Mouse (Mus musculus): ENCODE measurements around the gene Mms22l.
"Not testable (repeated sequence)": the region's sequence is repeated elsewhere in the genome, so short reads cannot be mapped to it uniquely, and the experiment has no call there.

DNA sequence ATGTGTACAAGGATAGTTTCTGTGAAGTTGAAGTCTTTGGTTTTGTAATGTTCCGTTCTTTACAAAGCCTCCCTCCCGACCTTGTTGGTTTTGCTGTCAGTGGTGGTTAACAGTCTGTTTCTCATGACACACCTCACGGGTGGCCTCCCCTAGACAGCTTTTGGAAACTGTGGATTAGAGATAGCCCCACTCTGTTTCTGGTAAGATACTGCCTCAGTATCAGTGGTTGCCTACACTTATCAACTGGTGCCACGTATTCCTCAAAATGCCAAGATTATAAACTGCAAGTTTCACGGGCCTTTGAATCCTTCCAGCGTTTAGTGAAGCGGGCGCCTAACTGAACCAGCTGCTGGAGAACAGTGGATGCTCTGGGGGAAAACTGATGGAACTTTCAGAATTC lies 148.5 kb downstream of the Mms22l start:
- not testable (repeated sequence) for TF ChIP-seq GATA1 (IDR thresholded peaks at IDR 0.05; ENCODE audit: borderline replicate concordance, low read length); CTCF (IDR thresholded peaks at IDR 0.05; ENCODE audit: low read depth, low read length); TAL1 (conservative IDR thresholded peaks at IDR 0.05; ENCODE audit: low read depth, low read length); POLR2AphosphoS5 (IDR thresholded peaks at IDR 0.05; ENCODE audit: insufficient replicate concordance, low read depth, low read length)

All from G1E (cell line).